8 mouse cellular contexts compared by ENCODE assay signal in the genomic region with DNA sequence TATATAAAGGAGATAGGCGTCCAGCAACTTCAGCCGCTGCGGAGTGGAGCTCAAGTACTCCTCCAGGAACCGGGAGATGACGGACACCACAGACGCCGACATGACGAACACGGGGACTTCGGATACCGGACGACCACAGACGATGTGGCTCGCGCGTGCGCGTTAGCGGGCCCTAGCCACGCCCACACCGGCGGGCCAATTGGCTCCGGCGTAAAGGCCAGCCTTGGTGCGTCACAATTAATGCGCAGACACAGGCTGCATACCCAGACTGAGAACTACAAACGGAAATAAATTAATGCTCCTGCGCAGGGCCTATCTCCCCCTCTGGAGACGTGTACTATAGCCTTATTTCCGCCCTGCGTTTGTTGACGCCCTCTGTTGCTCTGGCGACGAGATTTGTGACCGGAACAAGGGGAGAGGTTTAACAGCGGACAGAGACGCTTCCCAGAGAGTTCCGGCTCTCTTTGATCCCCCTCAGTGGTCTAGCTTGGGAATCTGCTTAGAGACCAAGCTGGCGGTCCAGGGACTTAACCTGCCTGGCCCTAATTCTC. TPM values are rescaled to one million over a fixed set of nuclear protein-coding genes. Genes with fewer than 3 reads are reported as not detected.
DNase-seq lines count a peak whose midpoint lies in the region; ATAC-seq and TF ChIP-seq lines count a peak whose summit lies in the region.

TSS of gene Dad1 (minus strand) at position 364 of the 551 bp plus-strand sequence.
TSS of gene Abhd4 (plus strand) at position 448 of the 551 bp plus-strand sequence.

- peak in 1 of 2 experiments; percentile 43; a peak in 1 of 4 replicates for TF ChIP-seq EP300 in MEL (IDR thresholded peaks at IDR 0.05; ENCODE audit: low read depth in 1 of 2, low read length in 2 of 2)

- H3K4me2 ChIP-seq in forebrain, postnatal 0 days (ENCODE audit: low read depth) = peak within 1 kb of the TSS; percentile 75
- H3K4me2 ChIP-seq in lung, embryonic 15.5 days = peak within 1 kb of the TSS; percentile 65

- peaks cover 30% of the 10 kb centered on the region for H3K79me2 ChIP-seq in MEL (ENCODE audit: control insufficient read depth, insufficient read depth, low read length, poor library complexity)

- peaks cover 0 to 24% of the 10 kb centered on the region in 2 experiments; a peak in 2 of 4 replicates for H3K36me3 ChIP-seq in MEL (ENCODE audit: control insufficient read depth in 1 of 2, insufficient read depth in 2 of 2, low read length in 2 of 2)
- H3K36me3 ChIP-seq in forebrain, postnatal 0 days (ENCODE audit: insufficient read depth) = 0 out of 2 replicates have a peak, but pooled peaks cover 6% of the 10 kb centered on the region
- no peaks in the 10 kb centered on the region for H3K36me3 ChIP-seq in lung, embryonic 15.5 days

- H3K9me3 ChIP-seq in MEL (replicated peaks; ENCODE audit: insufficient read depth, low read length) = no peaks in the 10 kb centered on the region
- H3K9me3 ChIP-seq in forebrain, postnatal 0 days (ENCODE audit: low read length) = no peaks in the 10 kb centered on the region
- no peaks in the 10 kb centered on the region for H3K9me3 ChIP-seq in lung, embryonic 15.5 days

- no peaks in the 10 kb centered on the region for H3K27me3 ChIP-seq in MEL (ENCODE audit: control insufficient read depth in 1 of 2, insufficient read depth in 2 of 2, low read length in 2 of 2)
- no peaks in the 10 kb centered on the region for H3K27me3 ChIP-seq in cerebellum, adult 2 months (ENCODE audit: control insufficient read depth, insufficient read depth, low read length)
- no peaks in the 10 kb centered on the region for H3K27me3 ChIP-seq in forebrain, postnatal 0 days (ENCODE audit: insufficient read depth, low read length)
- H3K27me3 ChIP-seq in lung, embryonic 15.5 days = no peaks in the 10 kb centered on the region

- peak within 1 kb of the TSS; percentile 74 for H3K27ac ChIP-seq in MEL (ENCODE audit: control insufficient read depth, low read depth, low read length)
- peak within 1 kb of the TSS; percentile 60 for H3K27ac ChIP-seq in cerebellum, adult 2 months (ENCODE audit: insufficient read depth, low read length)
- peak within 1 kb of the TSS; percentile 72 for H3K27ac ChIP-seq in forebrain, postnatal 0 days (ENCODE audit: low read depth, low read length)
- peak within 1 kb of the TSS; percentile 87 for H3K27ac ChIP-seq in lung, embryonic 15.5 days

- WGBS in cerebellum, adult 2 months = under 1% methylated on average over 39 of the region's 39 CpGs
- under 1% methylated on average over 39 of the region's 39 CpGs for WGBS in forebrain, postnatal 0 days
- WGBS in lung, embryonic 15.5 days = under 1% methylated on average over 39 of the region's 39 CpGs

- no peak for TF ChIP-seq RAD21 in MEL (IDR thresholded peaks at IDR 0.05; ENCODE audit: low read depth, low read length)

- H3K4me3 ChIP-seq in MEL (ENCODE audit: control insufficient read depth in 1 of 2, insufficient read depth in 1 of 2, low read depth in 2 of 2, low read length in 2 of 2) = peak within 1 kb of the TSS; percentile 79 to 94
- peak within 1 kb of the TSS; percentile 71 for H3K4me3 ChIP-seq in cerebellum, adult 2 months (replicated peaks; ENCODE audit: insufficient read depth, low read depth, low read length)
- H3K4me3 ChIP-seq in forebrain, postnatal 0 days (ENCODE audit: low read depth, low read length) = peak within 1 kb of the TSS; percentile 83
- peak within 1 kb of the TSS; percentile 89 for H3K4me3 ChIP-seq in lung, embryonic 15.5 days

- DNase-seq in MEL (ENCODE audit: low read depth, low spot score) = peak; percentile 99
- peak; percentile 98 for DNase-seq in cerebellum, adult 2 months
- peak; percentile 99 for DNase-seq in forebrain, postnatal 0 days
- DNase-seq in heart, postnatal 4 days = peak; percentile 99
- peak; percentile 97 to 98 for DNase-seq in layer of hippocampus, adult 8-10 months (ENCODE audit: low spot score in 2 of 2)
- peak; percentile 96 for DNase-seq in ovary, adult 18-20 months (ENCODE audit: low spot score)
- peak; percentile 94 for DNase-seq in thymus, postnatal 0 days (ENCODE audit: low spot score)

- peak; percentile 64 to 96; a peak in 3 of 4 replicates for TF ChIP-seq POLR2A in MEL (IDR thresholded peaks at IDR 0.05; ENCODE audit: control insufficient read depth in 1 of 2, insufficient read depth in 1 of 2, low read depth in 1 of 2, low read length in 2 of 2, poor library complexity in 1 of 2)
- peak; percentile 98 for TF ChIP-seq POLR2A in cerebellum, adult 2 months (IDR thresholded peaks at IDR 0.05; ENCODE audit: borderline replicate concordance, insufficient read depth, low read length)

- ATAC-seq in forebrain, postnatal 0 days = peak; percentile 100
- ATAC-seq in lung, embryonic 15.5 days (ENCODE audit: borderline replicate concordance, extremely low read depth, low FRiP score, low TSS enrichment) = peak; percentile 99

- peak within 1 kb of the TSS; percentile 83 for H3K9ac ChIP-seq in MEL (ENCODE audit: control insufficient read depth, low read depth, low read length, poor library complexity, severe bottlenecking)
- peak within 1 kb of the TSS; percentile 68 for H3K9ac ChIP-seq in forebrain, postnatal 0 days
- H3K9ac ChIP-seq in lung, embryonic 15.5 days = peak within 1 kb of the TSS; percentile 77

- 0 out of 6 replicates have a peak, but pooled peaks of 1 of the 3 experiments have one; percentile 1 for TF ChIP-seq CTCF in MEL (IDR thresholded peaks at IDR 0.05 in 2 of 3, conservative IDR thresholded peaks at IDR 0.05 in 1 of 3; ENCODE audit: control insufficient read depth in 1 of 3, insufficient read depth in 1 of 3, low read depth in 2 of 3, low read length in 3 of 3, poor library complexity in 1 of 3, severe bottlenecking in 1 of 3)
- TF ChIP-seq CTCF in cerebellum, adult 2 months (IDR thresholded peaks at IDR 0.05; ENCODE audit: borderline replicate concordance, insufficient read depth, low read depth, low read length) = no peak
- TF ChIP-seq CTCF in forebrain, postnatal 0 days (IDR thresholded peaks at IDR 0.05; ENCODE audit: low read depth) = peak; percentile 32

- peaks cover 5 to 28% of the 10 kb centered on the region in 2 experiments for H3K4me1 ChIP-seq in MEL (ENCODE audit: control insufficient read depth in 1 of 2, insufficient read depth in 2 of 2, low read length in 2 of 2)
- H3K4me1 ChIP-seq in cerebellum, adult 2 months (ENCODE audit: control insufficient read depth, insufficient read depth, low read length) = peaks cover 8% of the 10 kb centered on the region
- H3K4me1 ChIP-seq in forebrain, postnatal 0 days (ENCODE audit: insufficient read depth) = peaks cover 8% of the 10 kb centered on the region; the same call in 1 of the 2 replicates
- H3K4me1 ChIP-seq in lung, embryonic 15.5 days = peaks cover 51% of the 10 kb centered on the region

TF ChIP-seq in MEL, 35 proteins besides CTCF, POLR2A, EP300 and RAD21 (continues in another document):
- TF ChIP-seq POLR2AphosphoS2 (IDR thresholded peaks at IDR 0.05; ENCODE audit: low read length) (peak; percentile 90; the same call in 1 of the 2 replicates), TBP (IDR thresholded peaks at IDR 0.05; ENCODE audit: low read depth, low read length) (peak; percentile 80), RCOR1 (IDR thresholded peaks at IDR 0.05; ENCODE audit: low read depth, low read length) (no peak), NELFE (IDR thresholded peaks at IDR 0.05; ENCODE audit: low read depth, low read length) (peak; percentile 90), CHD2 (IDR thresholded peaks at IDR 0.05; ENCODE audit: low read length) (no peak), MXI1 (IDR thresholded peaks at IDR 0.05; ENCODE audit: low read depth, low read length) (peak; percentile 94), SIN3A (IDR thresholded peaks at IDR 0.05; ENCODE audit: low read length) (peak; percentile 100), SMC3 (IDR thresholded peaks at IDR 0.05; ENCODE audit: low read depth, low read length) (no peak), ELF1 (IDR thresholded peaks at IDR 0.05; ENCODE audit: low read depth, low read length) (peak; percentile 95), MAX (IDR thresholded peaks at IDR 0.05; ENCODE audit: low read length) (peak; percentile 57; the same call in 1 of the 2 replicates), NRF1 (IDR thresholded peaks at IDR 0.05; ENCODE audit: insufficient read depth, low read depth, low read length, poor library complexity, severe bottlenecking) (peak; percentile 89), MAZ (IDR thresholded peaks at IDR 0.05; ENCODE audit: low read depth, low read length) (0 out of 2 replicates have a peak, but pooled peaks have one; percentile 57), ZKSCAN1 (IDR thresholded peaks at IDR 0.05; ENCODE audit: low read depth, low read length) (no peak), GATA1 (IDR thresholded peaks at IDR 0.05; ENCODE audit: low read depth, low read length) (peak; percentile 76), ETS1 (IDR thresholded peaks at IDR 0.05; ENCODE audit: low read depth, low read length) (peak; percentile 70), MYC (IDR thresholded peaks at IDR 0.05; ENCODE audit: low read depth, low read length) (peak; percentile 68)

RNA-seq across cellular contexts. Expression of gene Dad1, which starts in this region (rescaled TPM):
- 172 and 186 TPM in 2 replicates for total RNA-seq in MEL (2012; rRNA removed)
- 100 to 1,000 TPM in 1 of 2 experiments, not detected in 1; 320 TPM for polyA plus RNA-seq in MEL (2012; ENCODE audit: insufficient read depth in 1 of 2, insufficient read length in 2 of 2, low read depth in 1 of 2, low replicate concordance in 2 of 2, missing spikeins in 1 of 2)
- 238 and 254 TPM in 2 replicates for polyA plus RNA-seq in cerebellum, adult 2 months (2012; rRNA removed)
- 115 and 230 TPM in 2 replicates for total RNA-seq in forebrain, postnatal 0 days (2014; rRNA removed)
- polyA plus RNA-seq in forebrain, postnatal 0 days (2015; fragmentation: Nextera tagmentation; extraction: Ambion mirVana) = 375 and 416 TPM in 2 replicates
- total RNA-seq in heart, postnatal 4 days (2021) = 100 to 1,000 TPM; 132 to 145 TPM
- 100 to 1,000 TPM; 107 to 132 (median 119) TPM for total RNA-seq in layer of hippocampus, adult 8-10 months (2022)
- polyA plus RNA-seq in lung, embryonic 15.5 days (2015; fragmentation: Nextera tagmentation; extraction: Ambion mirVana) = 398 and 402 TPM in 2 replicates
- 400 and 426 TPM in 2 replicates for polyA plus RNA-seq in thymus, postnatal 0 days (2015; fragmentation: Nextera tagmentation; extraction: Ambion mirVana)

RNA-seq across cellular contexts. Expression of gene Abhd4, which starts in this region (rescaled TPM):
- total RNA-seq in MEL (2012; rRNA removed) = 13.1 and 13.2 TPM in 2 replicates
- polyA plus RNA-seq in MEL (2012; ENCODE audit: insufficient read depth in 1 of 2, insufficient read length in 2 of 2, low read depth in 1 of 2, low replicate concordance in 2 of 2, missing spikeins in 1 of 2) = 10 to 100 TPM in 1 of 2 experiments, not detected in 1; 32.0 TPM
- polyA plus RNA-seq in cerebellum, adult 2 months (2012; rRNA removed) = 57.6 and 59.2 TPM in 2 replicates
- 61.0 and 75.1 TPM in 2 replicates for total RNA-seq in forebrain, postnatal 0 days (2014; rRNA removed)
- polyA plus RNA-seq in forebrain, postnatal 0 days (2015; fragmentation: Nextera tagmentation; extraction: Ambion mirVana) = 61.9 and 69.7 TPM in 2 replicates
- 10 to 100 TPM; 65.0 to 65.1 TPM for total RNA-seq in heart, postnatal 4 days (2021)
- total RNA-seq in layer of hippocampus, adult 8-10 months (2022) = 10 to 100 TPM; 51.6 to 78.9 (median 60.2) TPM
- polyA plus RNA-seq in lung, embryonic 15.5 days (2015; fragmentation: Nextera tagmentation; extraction: Ambion mirVana) = 49.6 and 52.2 TPM in 2 replicates
- 19.2 and 19.7 TPM in 2 replicates for polyA plus RNA-seq in thymus, postnatal 0 days (2015; fragmentation: Nextera tagmentation; extraction: Ambion mirVana)

Comparison
In these comparisons a context has a peak if more than half of its experiments do, and no peak if none do; other contexts are left out.
1. Peak in every context shown above with its lines: DNase-seq, ATAC-seq, H3K4me3 ChIP-seq and H3K27ac ChIP-seq.